Mouse (Mus musculus) erythroblast, embryonic 14.5 days (primary cell): ENCODE data around the gene Arfgef2.

Experiments used
- GATA1 ChIP-seq: IDR thresholded peaks from 2 replicates; pipeline ENCODE4 v1.6.1; 2012; ENCODE audit warnings: low read length, inconsistent platforms, mixed read lengths
- TAL1 ChIP-seq: IDR thresholded peaks from 3 replicates; pipeline ENCODE4 v1.6.1; 2012; ENCODE audit warnings: low read length, inconsistent platforms, mixed read lengths

DNA sequence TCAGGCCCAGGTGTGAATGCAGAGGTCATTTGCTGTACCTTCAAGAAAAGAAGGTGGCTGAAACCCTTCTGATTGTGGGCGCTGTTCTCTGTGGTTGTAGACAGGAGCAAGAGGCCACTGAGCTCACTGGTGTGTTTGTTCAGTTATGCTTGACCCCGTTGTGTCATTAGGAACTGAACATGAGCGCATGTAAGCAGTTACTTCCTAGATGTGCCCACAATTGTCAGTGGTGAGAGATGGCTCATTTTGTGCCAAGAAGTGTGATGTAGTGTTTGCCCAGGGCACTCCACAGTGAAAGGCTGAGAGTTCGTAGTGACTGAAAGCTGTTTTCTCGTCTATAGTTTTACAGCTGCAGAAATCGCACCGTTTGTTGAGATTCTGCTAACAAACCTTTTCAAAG, 130.2 kb downstream of the Arfgef2 start:
- no peak for TF ChIP-seq TAL1
- no peak for TF ChIP-seq GATA1
